Mouse (Mus musculus): ENCODE data around the gene Kcnk18. TPM values are rescaled to one million over a fixed set of nuclear protein-coding genes. Genes with fewer than 3 reads are reported as not detected.

The Kcnk18 gene
- not detected in 2 replicates for polyA plus RNA-seq (2015; fragmentation: Nextera tagmentation; extraction: Ambion mirVana)

DNA sequence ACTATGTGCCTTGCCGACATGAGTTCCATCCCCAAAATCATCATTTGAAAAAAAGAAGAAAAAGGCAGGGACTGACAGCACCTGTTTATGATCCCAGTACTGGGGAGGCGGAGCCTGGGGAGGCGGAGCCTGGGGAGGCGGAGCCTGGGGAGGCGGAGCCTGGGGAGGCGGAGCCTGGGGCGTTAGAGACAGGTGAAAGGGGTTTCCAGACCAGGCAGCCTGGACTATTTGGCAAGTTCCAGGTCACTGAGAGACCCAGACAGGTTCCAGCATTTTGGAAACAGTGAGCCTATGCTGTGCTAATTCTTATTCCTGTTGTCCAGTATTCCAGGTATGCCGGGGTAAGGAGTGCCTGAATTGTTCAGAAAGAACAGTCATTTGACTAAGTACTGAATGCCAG lies at the start of gene Kcnk18:
TSS of gene Kcnk18 (plus strand) at position 224 of the 400 bp plus-strand sequence.
- ATAC-seq (ENCODE audit: low FRiP score), result no peak
- Histone ChIP-seq H3K27ac (no peak within 1 kb of the TSS), H3K4me2 (no peak within 1 kb of the TSS), H3K4me3 (no peak within 1 kb of the TSS), H3K4me1 (replicated peaks) (no peaks in the 10 kb centered on the region), H3K36me3 (no peaks in the 10 kb centered on the region), H3K9me3 (no peaks in the 10 kb centered on the region), H3K9ac (no peak within 1 kb of the TSS), H3K27me3 (peaks cover 56% of the 10 kb centered on the region)
- WGBS, result 89% methylated on average over 8 of the region's 8 CpGs

DNA sequence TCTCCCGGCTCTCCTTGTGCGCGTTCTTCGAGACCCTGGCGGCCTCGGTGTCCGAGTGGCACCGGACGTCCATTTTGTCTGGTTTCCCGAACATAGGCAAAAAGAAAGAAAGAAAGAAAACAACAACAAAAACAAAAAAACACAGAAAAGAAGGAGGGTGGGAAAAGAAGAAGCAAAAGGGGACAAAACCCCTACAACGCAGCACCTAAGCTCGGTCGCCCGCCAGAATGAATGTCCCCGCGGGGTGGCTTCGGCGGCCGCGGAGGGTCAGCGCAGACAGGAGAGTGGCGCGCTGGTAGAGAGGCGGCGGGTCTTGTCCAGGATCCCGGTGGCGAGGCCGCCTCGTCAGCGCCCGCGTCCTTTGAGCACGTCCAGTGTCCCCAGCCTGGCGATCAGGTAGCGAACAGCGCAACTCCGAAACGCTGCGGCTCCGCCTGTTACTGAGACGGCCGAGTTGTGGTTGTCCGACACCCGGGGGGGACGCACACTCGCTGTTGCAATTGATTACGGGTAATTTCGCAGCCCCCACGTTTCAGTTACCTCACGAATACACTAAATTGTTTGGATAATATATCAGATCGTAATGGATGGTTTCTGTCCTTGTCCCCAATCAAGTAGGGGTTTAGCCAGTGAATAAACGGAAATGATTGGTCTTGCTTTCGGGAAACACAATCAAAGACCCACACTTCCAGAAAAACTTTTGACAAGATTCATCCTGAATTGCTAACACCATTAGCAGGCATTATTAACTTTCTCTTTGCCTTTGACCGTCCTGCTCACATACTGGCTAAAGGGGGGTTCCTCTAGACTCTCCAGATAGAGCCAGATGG lies 48.9 kb upstream of the Kcnk18 start, which contains the start of gene Vax1:
TSS of gene Vax1 (minus strand) at position 121 of the 830 bp plus-strand sequence.
- H3K9me3 ChIP-seq, result no peaks in the 10 kb centered on the region
- peaks cover 100% of the 10 kb centered on the region for H3K27me3 ChIP-seq
- no peak within 1 kb of the TSS for H3K27ac ChIP-seq
- WGBS, result under 1% methylated on average over 54 of the region's 54 CpGs
- no peak for ATAC-seq (ENCODE audit: low FRiP score)
- H3K4me1 ChIP-seq (replicated peaks), result peaks cover 28% of the 10 kb centered on the region
- no peaks in the 10 kb centered on the region for H3K36me3 ChIP-seq
- H3K9ac ChIP-seq, result no peak within 1 kb of the TSS
- peak within 1 kb of the TSS; percentile 34 for H3K4me2 ChIP-seq
- peak within 1 kb of the TSS; percentile 14 for H3K4me3 ChIP-seq

GRCm38 (mm10) chr19:59170766-59171095 lies 48.3 kb upstream of the Kcnk18 start:
- Histone ChIP-seq H3K4me1 (replicated peaks) (peaks cover 28% of the 10 kb centered on the region), H3K36me3 (no peaks in the 10 kb centered on the region), H3K9ac (no peak overlapping the region), H3K9me3 (no peaks in the 10 kb centered on the region), H3K4me2 (no peak overlapping the region), H3K27me3 (peaks cover 100% of the 10 kb centered on the region), H3K27ac (no peak overlapping the region), H3K4me3 (no peak overlapping the region)
- 0% methylated on average over 5 of the region's 6 CpGs for WGBS
- ATAC-seq (ENCODE audit: low FRiP score), result no peak

DNA sequence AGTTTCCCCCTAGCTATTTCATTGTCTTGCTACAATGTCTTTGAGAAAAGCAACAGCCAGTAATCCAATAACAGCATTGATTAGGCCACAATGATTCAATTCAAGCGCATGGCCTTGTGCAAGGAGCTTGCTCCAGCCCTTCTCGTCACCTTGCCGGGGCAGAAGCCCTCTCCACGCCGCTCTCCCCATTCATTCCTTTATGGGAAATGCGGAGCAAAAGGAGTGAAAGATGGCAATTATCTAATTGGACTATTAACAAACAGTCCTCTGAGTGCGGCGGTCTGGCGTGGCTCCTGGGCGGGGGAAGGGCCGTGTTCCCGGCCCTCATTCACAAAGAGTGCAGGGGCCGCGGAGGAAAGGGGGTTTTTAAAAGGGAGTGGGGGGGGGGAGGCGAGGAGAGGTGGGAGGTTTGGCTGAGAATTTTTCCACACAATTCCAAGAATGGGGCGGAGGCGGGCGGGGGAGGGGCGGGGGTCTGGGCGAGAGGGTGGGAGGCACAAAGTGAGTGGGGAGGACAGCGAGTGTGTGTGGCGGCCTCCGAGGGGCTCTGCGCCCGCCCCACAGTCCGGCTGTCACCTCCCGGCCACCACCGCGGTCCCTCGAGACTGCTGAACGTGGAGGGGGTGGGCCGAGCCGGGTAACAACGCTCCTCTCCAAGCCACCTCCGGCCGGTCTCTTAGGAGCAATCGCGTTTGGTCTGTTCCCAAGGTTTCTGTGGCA lies 47.7 kb upstream of the Kcnk18 start:
- no peak overlapping the region for H3K27ac ChIP-seq
- peak overlapping the region; percentile 25; the same call in 1 of the 2 replicates for H3K4me2 ChIP-seq
- H3K36me3 ChIP-seq, result no peaks in the 10 kb centered on the region
- H3K9ac ChIP-seq, result no peak overlapping the region
- ATAC-seq (ENCODE audit: low FRiP score), result no peak; the same call in 1 of the 2 replicates
- H3K4me3 ChIP-seq, result no peak overlapping the region; the same call in 1 of the 2 replicates
- under 1% methylated on average over 34 of the region's 38 CpGs for WGBS
- peaks cover 100% of the 10 kb centered on the region for H3K27me3 ChIP-seq
- peaks cover 26% of the 10 kb centered on the region for H3K4me1 ChIP-seq (replicated peaks)
- H3K9me3 ChIP-seq, result no peaks in the 10 kb centered on the region

DNA sequence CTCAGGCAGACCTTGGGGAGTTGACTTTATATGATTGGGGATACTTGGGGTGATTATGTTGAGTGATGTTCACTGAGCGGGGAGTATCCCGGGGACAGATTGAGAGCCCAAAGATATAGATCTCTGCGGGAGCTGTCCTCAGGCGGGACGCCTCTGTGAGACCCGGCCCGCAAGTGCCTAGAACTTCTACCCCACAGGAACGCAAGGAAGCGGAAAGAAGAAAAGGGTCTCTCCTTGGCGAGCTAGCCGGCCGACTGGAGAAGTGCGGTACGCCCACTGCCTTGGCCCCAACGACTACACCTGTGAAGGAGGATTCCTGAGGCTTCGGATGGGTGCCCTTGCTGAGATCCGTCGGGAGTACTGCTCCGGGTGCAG lies 47.2 kb upstream of the Kcnk18 start:
- Histone ChIP-seq H3K4me1 (replicated peaks) (peaks cover 20% of the 10 kb centered on the region), H3K4me2 (0 out of 2 replicates have a peak overlapping the region, but pooled peaks have one; percentile 25), H3K4me3 (no peak overlapping the region), H3K27ac (no peak overlapping the region), H3K36me3 (no peaks in the 10 kb centered on the region), H3K9me3 (no peaks in the 10 kb centered on the region), H3K9ac (no peak overlapping the region), H3K27me3 (peaks cover 100% of the 10 kb centered on the region)
- WGBS, result under 1% methylated on average over 19 of the region's 19 CpGs
- ATAC-seq (ENCODE audit: low FRiP score), result no peak

GRCm38 (mm10) chr19:59172781-59173180 lies 46.2 kb upstream of the Kcnk18 start:
- no peak overlapping the region for H3K4me3 ChIP-seq
- no peaks in the 10 kb centered on the region for H3K36me3 ChIP-seq
- H3K4me1 ChIP-seq (replicated peaks), result peaks cover 20% of the 10 kb centered on the region
- H3K9me3 ChIP-seq, result no peaks in the 10 kb centered on the region
- H3K27me3 ChIP-seq, result peaks cover 100% of the 10 kb centered on the region
- H3K4me2 ChIP-seq, result no peak overlapping the region
- no peak overlapping the region for H3K27ac ChIP-seq
- no peak for ATAC-seq (ENCODE audit: low FRiP score)
- WGBS, result under 1% methylated on average over 3 of the region's 3 CpGs
- no peak overlapping the region for H3K9ac ChIP-seq

GRCm38 (mm10) chr19:59173341-59174015 lies 45.5 kb upstream of the Kcnk18 start:
- ATAC-seq (ENCODE audit: low FRiP score), result no peak
- Histone ChIP-seq H3K4me3 (no peak overlapping the region), H3K4me2 (no peak overlapping the region), H3K9ac (no peak overlapping the region), H3K27ac (no peak overlapping the region), H3K4me1 (replicated peaks) (peaks cover 20% of the 10 kb centered on the region), H3K27me3 (peaks cover 100% of the 10 kb centered on the region), H3K36me3 (no peaks in the 10 kb centered on the region), H3K9me3 (no peaks in the 10 kb centered on the region)
- WGBS, result 8% methylated on average over 6 of the region's 6 CpGs

DNA sequence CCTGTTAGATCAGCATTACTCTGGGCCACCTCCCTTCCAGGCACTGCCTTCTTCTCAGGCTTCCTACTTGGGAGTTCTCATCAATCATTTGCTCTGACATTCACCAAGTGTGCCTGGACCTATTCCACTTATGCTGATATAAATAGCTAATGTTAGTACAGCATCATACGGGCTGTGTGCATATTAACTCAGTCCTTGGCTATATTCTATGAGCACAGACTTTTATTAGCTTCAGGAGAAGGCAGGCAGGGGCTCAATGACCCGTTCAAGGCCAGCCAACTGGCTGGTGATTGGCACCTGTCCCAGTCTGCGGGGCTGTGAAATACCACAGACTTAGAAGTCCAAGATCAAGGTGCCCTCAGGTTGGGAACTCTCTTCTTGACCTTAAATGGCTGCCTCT lies 35.0 kb upstream of the Kcnk18 start:
- peaks cover 90% of the 10 kb centered on the region for H3K27me3 ChIP-seq

DNA sequence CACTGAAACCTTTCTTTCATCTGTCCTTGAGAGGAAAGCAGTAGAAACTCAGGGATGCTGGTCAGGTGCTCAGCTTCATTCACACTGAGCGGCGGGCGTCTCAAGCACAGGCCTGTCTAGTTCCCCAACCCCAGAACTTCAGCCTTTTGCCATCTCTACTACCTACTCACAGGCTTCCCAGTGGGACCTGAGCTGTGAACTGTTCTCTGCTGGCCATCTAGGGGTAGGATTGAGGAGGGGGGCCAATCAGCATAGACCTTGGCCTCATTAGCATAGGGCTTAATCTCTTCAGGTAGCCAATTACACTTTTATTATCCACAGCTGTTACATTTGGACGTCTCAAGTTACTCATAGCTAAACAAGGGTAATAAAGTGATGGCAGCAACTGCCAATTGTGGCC lies 30.0 kb upstream of the Kcnk18 start:
- H3K27ac ChIP-seq, result no peak overlapping the region
- WGBS, result 9% methylated on average over 4 of the region's 4 CpGs
- peaks cover 91% of the 10 kb centered on the region for H3K27me3 ChIP-seq
- no peak for ATAC-seq (ENCODE audit: low FRiP score)
- no peak overlapping the region for H3K4me2 ChIP-seq
- no peak overlapping the region for H3K4me3 ChIP-seq
- H3K9ac ChIP-seq, result no peak overlapping the region
- H3K36me3 ChIP-seq, result no peaks in the 10 kb centered on the region
- H3K9me3 ChIP-seq, result no peaks in the 10 kb centered on the region
- H3K4me1 ChIP-seq (replicated peaks), result peaks cover 2% of the 10 kb centered on the region; the same call in 1 of the 2 replicates

More for the DNA sequence above, 35.0 kb upstream of the Kcnk18 start:
- no peak for ATAC-seq (ENCODE audit: low FRiP score)
- Histone ChIP-seq H3K36me3 (no peaks in the 10 kb centered on the region), H3K4me2 (no peak overlapping the region), H3K4me3 (no peak overlapping the region), H3K9me3 (no peaks in the 10 kb centered on the region), H3K27ac (no peak overlapping the region), H3K9ac (no peak overlapping the region), H3K4me1 (replicated peaks) (no peaks in the 10 kb centered on the region)
- 56% methylated on average over 3 of the region's 3 CpGs for WGBS

DNA sequence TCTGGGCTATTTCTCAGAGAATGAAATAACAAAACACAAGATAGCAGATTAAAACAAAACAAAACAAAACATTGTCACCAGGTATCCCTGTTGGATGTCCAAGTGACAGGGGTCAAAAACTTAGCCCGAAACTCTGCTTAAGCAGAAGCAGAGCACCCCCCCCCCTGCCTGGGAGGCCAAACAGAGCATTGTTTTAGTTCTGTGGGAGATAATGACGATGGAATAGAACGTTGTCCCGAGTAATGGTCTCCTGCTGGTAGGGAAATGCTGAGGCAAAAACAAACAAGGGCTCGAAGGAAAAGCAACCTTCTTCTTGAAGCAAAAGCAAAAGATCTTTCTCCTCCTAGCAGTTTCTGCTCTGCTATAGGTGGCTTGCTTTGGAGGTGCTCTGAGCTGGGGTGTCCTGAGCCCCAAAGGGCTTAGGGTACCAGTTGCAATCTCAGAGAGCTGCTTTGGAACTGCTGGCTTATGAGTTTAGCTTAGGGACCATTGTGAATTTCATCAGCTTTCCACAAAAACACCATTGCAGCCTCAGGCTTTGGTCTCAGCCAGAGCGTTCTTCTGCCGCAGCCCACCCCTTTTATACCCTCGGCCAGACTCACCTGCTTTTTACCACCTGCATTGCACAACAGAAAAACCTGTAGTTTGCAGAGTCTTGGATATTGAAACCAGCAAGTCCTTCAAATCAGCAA lies 28.4 kb upstream of the Kcnk18 start:
- no peak overlapping the region for H3K27ac ChIP-seq
- ATAC-seq (ENCODE audit: low FRiP score), result no peak
- WGBS, result 0% methylated on average over 8 of the region's 8 CpGs
- no peaks in the 10 kb centered on the region for H3K36me3 ChIP-seq
- H3K9me3 ChIP-seq, result no peaks in the 10 kb centered on the region
- no peak overlapping the region for H3K9ac ChIP-seq
- no peak overlapping the region for H3K4me2 ChIP-seq
- H3K4me3 ChIP-seq, result no peak overlapping the region
- H3K4me1 ChIP-seq (replicated peaks), result peaks cover 6% of the 10 kb centered on the region; the same call in 1 of the 2 replicates
- H3K27me3 ChIP-seq, result peaks cover 95% of the 10 kb centered on the region

DNA sequence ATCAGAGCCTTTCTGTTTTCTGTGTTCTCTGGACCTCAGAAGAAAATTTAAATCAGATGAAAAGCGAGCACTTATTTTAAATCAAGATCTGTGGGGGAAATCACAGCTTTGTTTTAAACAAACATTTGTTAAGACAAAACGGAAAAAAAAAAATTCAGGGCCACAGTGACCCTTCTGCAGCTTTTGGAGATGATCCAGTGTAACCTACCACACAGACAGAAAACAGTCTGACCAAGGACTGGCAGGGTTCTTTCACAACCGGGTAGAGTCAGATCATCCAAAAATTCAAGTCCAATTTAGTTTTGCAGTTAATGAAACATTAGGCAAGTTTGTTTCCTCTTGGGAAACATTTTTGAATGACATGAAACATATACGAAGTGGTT lies 27.9 kb upstream of the Kcnk18 start:
- 5% methylated on average over 4 of the region's 4 CpGs for WGBS
- Histone ChIP-seq H3K4me3 (no peak overlapping the region), H3K9ac (no peak overlapping the region), H3K27me3 (peaks cover 95% of the 10 kb centered on the region), H3K4me2 (no peak overlapping the region), H3K4me1 (replicated peaks) (peaks cover 6% of the 10 kb centered on the region; the same call in 1 of the 2 replicates), H3K36me3 (no peaks in the 10 kb centered on the region), H3K27ac (no peak overlapping the region), H3K9me3 (no peaks in the 10 kb centered on the region)
- ATAC-seq (ENCODE audit: low FRiP score), result no peak

- Histone ChIP-seq H3K4me1 (replicated peaks) (peaks cover 6% of the 10 kb centered on the region; the same call in 1 of the 2 replicates), H3K27me3 (peaks cover 95% of the 10 kb centered on the region), H3K4me3 (no peak overlapping the region), H3K9ac (no peak overlapping the region), H3K27ac (no peak overlapping the region), H3K36me3 (no peaks in the 10 kb centered on the region), H3K4me2 (no peak overlapping the region), H3K9me3 (no peaks in the 10 kb centered on the region)
- WGBS, result 3% methylated on average over 2 of the region's 2 CpGs
- no peak for ATAC-seq (ENCODE audit: low FRiP score)
Measured at GRCm38 (mm10) chr19:59192491-59192890, 26.5 kb upstream of the Kcnk18 start.

Data from hindbrain, embryonic 13.5 days (tissue).